Mouse (Mus musculus): ENCODE results near the gene Myadm.

DNA sequence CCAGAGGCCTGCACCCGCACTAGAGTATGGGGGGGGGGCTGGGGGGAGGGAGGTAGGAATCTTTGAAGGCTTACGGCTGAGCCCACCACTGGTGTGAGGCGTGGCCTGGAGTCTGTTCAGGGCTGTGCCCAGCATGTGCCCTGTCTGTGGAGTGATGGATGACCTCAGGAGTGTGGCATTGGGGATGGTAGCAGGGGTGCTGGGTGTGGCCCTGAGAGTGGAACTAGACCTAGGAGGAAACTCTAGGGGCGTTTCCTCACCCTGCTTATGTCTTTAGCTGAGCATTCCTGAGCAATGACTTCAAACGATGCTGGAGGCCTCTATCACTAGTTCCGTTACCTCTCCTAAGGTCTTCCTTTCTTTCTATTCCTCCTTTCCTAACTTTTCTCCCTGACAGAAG lies 2.3 kb downstream of the Myadm start:
- no peak for TF ChIP-seq MAFK (IDR thresholded peaks at IDR 0.05; ENCODE audit: insufficient replicate concordance, low read length)
- TF ChIP-seq PAX5 (IDR thresholded peaks at IDR 0.05; ENCODE audit: low read length): no peak
- no peak for TF ChIP-seq CTCF (conservative IDR thresholded peaks at IDR 0.05 in 1 of 2, IDR thresholded peaks at IDR 0.05 in 1 of 2; ENCODE audit: low read depth in 2 of 2, low read length in 2 of 2)
- TF ChIP-seq EP300 (IDR thresholded peaks at IDR 0.05; ENCODE audit: low read length): no peak
- TF ChIP-seq ZNF384 (IDR thresholded peaks at IDR 0.05; ENCODE audit: low read depth, low read length): no peak
- TF ChIP-seq POLR2A (IDR thresholded peaks at IDR 0.05; ENCODE audit: low read depth, low read length): no peak
- no peak for TF ChIP-seq UBTF (IDR thresholded peaks at IDR 0.05; ENCODE audit: low read depth, low read length)
